Mouse (Mus musculus): ENCODE results near the gene Polrmt.

DNA sequence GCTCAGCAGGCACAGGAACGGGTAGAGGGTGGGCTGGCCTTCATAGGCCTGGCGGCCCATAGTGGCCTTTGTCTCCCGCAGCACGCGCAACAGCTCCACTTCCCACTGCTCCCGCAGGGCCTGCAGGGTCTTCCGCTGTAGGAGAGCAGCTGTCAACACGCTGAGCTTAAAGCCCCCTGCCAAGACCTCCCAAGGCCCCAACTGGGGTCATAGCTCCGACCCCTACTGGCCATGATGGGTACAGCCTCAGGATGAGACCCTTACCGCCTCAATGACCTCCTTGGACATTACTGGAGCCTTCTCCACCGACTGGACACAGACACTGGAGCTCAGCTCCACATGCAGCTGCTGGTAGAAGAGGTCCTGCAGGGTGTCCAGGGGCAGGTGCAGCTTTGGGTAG lies 5.5 kb downstream of the Polrmt start:
- TF ChIP-seq POLR2A (IDR thresholded peaks at IDR 0.05; ENCODE audit: low read depth, low read length) (no peak), CTCF (IDR thresholded peaks at IDR 0.05; ENCODE audit: extremely low read depth, insufficient read length, insufficient replicate concordance, low read depth, low read length) (no peak)

Data from small intestine, adult 2 months (tissue).